Mouse (Mus musculus): ENCODE measurements around the gene Il4ra.

DNA sequence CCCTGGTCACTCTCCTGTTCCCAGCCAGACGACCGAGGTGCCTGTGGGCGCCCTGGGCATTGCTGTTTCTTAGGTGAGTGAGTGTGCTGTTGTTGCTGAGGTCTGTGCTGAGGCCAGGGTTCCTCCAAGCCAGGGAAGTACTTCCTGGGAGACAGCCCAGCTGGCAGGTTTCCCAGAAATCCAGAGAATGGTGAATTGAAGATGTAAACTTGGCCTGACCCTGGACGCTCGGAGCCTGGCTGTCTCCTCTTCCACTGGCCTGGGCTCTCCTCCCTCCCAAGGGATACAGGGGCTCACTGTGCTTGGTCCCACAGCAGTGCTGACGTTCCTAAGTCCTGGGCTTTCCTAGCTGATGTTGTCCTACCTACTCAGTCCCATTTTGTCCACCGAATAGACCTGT, 25.1 kb downstream of the Il4ra start:
- TF ChIP-seq POLR2A (IDR thresholded peaks at IDR 0.05; ENCODE audit: borderline replicate concordance, control insufficient read depth, low read depth, low read length), result no peak
- no peak for TF ChIP-seq CTCF (IDR thresholded peaks at IDR 0.05; ENCODE audit: control insufficient read depth, insufficient read depth, low read length)

Data from bone marrow, adult 2 months (tissue).